Mouse (Mus musculus) spleen, postnatal 4 days (tissue): ENCODE results near the gene Samd9l.
"Not testable (repeated sequence)": the region's sequence is repeated elsewhere in the genome, so short reads cannot be mapped to it uniquely, and the experiment has no call there.

Source experiments
- DNase-seq, 2 experiments: peaks; one replicate each; pipeline ENCODE4 v3.0.0; 2022; ENCODE audit warnings: low spot score in 2 of 2

Gene Samd9l

DNA sequence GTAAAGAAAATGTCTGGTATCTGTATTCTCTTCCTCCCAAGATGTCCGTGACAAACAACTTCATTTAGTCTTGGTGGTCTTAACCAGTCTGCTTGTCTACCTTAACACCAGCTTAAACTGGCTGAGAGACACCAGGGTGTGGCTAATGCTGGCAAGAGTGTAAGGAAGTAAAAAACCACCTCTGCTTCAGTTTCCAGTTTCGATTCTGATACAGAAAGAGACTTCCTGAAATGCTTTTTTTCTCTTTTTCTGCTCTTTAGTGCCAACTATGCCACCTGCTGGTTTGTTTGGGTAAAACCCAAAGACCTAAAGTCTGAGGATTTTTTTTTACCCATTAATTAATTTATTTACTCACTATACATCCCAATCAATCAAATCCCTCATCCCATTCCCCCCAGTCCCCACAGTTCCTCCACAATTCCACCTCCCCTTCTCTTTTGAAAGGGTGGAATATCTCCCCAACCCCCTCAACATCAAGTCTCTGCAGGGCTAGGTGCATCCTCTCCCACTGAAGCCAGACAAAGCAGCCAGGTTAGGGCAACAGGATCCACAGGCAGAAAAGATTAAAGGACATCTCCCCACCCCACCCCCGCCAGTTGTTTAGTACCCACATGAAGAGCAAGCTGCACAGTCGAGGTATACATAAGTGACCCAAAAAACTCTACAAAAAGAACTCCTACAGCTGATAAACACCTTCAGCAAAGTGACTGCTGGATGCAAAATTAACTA lies at the start of gene Samd9l:
Gene Samd9l (minus strand): TSS at position 233 of the 729 bp plus-strand sequence.
- DNase-seq = peak; percentile 81 to 88

- DNase-seq = peak; percentile 63 to 75
Measured at GRCm38 (mm10) chr6:3447404-3447803, 48.0 kb upstream of the Samd9l start.

- no peak for DNase-seq
Measured at GRCm38 (mm10) chr6:3443905-3444304, 44.5 kb upstream of the Samd9l start.

GRCm38 (mm10) chr6:3436087-3436486 lies 36.7 kb upstream of the Samd9l start:
- DNase-seq = no peak

GRCm38 (mm10) chr6:3430976-3431375 lies 31.6 kb upstream of the Samd9l start:
- not testable (repeated sequence) for DNase-seq

GRCm38 (mm10) chr6:3427047-3427446 lies 27.7 kb upstream of the Samd9l start:
- DNase-seq = no peak

GRCm38 (mm10) chr6:3425333-3425732 lies 26.0 kb upstream of the Samd9l start:
- DNase-seq = not testable (repeated sequence)

GRCm38 (mm10) chr6:3424613-3425277 lies 25.4 kb upstream of the Samd9l start:
- DNase-seq = peak in 1 of 2 experiments; percentile 32

- not testable (repeated sequence) for DNase-seq
Measured at GRCm38 (mm10) chr6:3397182-3397906, 2.0 kb downstream of the Samd9l start.

GRCm38 (mm10) chr6:3395921-3396611 lies 3.3 kb downstream of the Samd9l start:
- peak; percentile 17 to 63 for DNase-seq

DNA sequence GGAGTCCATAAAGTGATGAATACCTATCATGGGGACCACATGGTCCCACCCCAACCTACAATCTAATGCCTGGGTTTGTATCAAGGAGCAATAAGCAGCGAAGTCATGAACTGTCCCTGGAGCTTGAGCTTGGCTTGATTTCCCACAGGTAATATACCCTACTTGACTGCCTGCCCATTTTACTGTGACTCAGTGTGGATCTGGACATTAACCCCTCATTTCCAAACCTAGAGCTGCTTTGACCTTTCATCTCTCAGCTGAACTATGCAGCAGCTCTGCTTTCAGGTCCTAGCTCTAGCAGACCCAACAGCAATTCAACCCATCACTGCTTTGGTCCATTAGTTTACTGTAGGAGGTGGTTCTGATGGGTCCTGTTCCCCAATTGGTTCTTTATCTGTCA lies 9.4 kb downstream of the Samd9l start:
- DNase-seq = no peak

GRCm38 (mm10) chr6:3386565-3386964 lies 12.8 kb downstream of the Samd9l start:
- DNase-seq = no peak

DNA sequence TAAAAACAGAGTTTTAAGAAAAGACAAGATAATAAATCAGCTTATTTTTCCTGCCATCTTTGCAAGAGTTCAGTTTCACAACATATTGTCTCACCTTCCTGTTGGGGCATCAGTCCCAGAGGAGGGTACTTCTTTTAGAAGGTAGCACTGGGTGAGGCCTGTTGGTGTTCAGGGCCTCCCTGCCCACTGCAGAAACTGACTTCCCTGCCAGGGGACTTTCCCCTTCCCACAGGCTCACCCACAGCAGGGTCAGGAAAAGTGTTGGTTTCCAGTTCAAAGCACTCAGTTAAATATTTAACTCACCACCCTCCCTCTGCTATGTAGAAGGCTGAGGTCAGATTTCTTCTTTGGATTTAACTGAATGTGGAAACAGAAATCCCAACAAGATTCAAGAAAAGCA lies 14.6 kb downstream of the Samd9l start:
- DNase-seq = not testable (repeated sequence)

DNA sequence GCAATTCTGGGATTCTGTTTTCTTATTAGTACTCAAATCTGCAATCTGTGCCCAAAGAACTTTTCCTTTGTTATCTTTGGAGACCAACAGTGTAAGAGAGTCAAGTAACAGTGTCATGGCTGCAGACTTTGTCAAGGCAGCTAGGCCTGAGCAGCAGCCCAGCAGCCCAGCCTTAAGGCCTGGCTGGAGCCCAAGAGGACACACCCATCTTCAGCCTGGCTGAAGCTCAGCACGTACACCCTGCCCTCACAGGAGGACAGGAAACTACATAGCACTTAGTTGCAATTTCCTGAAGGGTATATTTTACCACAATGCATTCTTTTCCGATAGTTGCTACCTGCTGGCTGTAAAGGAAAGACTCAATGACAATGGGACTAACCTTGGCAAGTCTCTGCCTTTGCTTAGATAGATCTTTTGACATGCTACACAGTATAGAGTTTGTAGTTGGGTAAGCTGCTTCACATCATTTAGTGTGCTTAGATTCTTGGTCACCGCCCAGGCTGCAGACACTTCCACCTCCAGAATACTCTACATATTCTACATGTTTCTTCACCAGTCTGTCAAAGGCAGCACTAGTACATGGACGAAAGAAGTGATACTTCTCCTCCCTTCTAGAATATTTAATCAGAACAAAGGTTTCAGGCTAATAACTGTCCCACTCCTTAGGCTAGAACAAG lies 15.1 kb downstream of the Samd9l start:
- not testable (repeated sequence) for DNase-seq

DNA sequence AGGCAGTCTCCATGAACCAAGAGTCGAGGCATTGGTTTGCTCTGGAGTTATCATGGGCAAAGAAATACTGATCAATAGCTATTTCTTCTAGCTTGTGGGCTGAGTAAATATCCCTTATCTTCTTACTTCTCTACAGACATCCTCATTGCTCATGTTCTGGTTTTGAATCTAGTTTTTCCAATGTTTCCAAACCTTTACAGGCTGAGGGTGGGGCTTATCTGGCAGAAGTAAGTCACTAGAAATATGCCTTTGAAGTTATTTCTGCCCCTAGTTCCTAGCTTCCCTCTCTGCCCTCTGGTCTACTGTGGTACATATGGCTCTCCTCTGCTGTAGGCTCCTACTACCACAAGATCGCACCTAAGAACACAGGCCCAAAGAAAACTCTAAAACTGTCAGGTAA lies 20.2 kb downstream of the Samd9l start:
- DNase-seq = no peak

DNA sequence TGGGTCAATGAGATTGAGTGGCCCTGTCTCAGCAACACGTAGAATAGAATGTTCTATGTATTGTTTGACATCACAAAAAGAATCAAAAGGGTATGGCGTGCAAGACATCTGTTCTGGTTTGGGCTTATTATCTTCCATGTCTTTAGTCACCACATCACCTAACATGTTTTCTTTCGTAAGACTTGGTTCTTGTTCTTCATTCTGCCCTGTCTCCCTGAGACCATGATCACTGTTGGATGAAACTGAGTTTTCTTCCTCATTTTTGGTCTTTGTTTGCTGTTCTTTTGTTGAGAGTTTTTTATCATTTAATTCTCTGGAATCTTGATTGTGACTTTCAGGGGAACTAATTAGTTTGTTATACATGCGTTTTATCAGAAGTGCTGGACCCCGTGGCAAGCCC lies 22.7 kb downstream of the Samd9l start:
- DNase-seq = no peak

DNA sequence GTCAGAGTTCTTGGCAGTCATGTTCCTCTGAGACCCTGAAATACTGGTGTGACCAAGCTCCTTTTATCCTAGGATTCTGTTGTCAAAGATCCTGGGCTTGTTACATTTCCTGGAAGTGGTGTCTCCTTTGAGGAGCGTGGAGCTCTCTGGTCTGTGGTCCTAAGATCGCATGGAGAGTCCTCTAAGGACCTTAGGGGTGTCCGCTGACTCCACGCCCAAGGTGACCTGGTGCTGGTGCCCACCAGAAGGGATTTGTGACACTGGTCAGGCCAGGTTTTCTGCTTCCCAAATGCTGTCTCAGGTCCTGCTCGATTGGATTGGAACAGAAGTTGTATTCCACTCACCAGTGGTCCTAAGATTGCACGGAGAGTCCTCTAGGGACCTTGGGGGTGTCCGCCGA lies 29.8 kb downstream of the Samd9l start:
- no peak for DNase-seq

DNA sequence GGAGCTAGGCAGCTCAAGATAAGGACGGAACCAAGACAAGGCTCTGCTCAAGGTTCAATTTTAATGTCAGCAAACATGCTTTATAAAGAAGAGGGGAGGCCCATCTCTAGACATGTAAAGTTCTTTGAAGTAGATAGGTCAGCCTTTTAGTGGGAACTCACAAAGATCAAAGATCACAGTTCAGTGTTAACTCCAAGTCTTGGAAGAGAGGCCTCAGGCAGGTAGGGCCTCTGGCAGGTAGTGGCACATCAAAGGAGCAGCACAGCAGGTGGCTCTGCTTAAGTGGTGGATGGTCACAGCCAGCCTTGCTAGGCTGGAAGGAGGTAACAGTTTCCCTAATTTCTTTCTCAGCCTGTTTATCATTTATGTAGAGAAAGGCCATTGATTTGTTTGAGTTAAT lies 33.8 kb downstream of the Samd9l start:
- DNase-seq = not testable (repeated sequence)

DNA sequence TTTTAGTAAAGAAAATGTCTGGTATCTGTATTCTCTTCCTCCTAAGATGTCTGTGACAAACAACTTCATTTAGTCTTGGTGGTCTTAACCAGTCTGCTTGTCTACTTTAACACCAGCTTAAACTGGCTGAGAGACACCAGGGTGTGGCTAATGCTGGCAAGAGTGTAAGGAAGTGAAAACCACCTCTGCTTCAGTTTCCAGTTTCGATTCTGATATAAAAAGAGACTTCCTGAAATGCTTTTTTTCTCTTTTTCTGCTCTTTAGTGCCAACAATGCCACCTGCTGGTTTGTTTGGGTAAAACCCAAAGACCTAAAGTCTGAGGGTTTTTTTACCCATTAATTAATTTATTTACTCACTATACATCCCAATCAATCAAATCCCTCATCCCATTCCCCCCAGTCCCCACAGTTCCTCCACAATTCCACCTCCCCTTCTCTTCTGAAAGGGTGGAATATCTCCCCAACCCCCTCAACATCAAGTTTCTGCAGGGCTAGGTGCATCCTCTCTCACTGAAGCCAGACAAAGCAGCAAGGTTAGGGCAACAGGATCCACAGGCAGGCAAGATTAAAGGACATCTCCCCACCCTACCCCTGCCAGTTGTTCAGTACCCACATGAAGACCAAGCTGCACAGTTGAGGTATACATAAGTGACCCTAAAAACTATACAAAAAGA lies 53.3 kb downstream of the Samd9l start:
- DNase-seq = peak in 1 of 2 experiments; percentile 40

- not testable (repeated sequence) for DNase-seq
Measured at GRCm38 (mm10) chr6:3345043-3345639, 54.2 kb downstream of the Samd9l start.
